Mouse (Mus musculus): ENCODE measurements around the gene Uba52. TPM values are rescaled to one million over a fixed set of nuclear protein-coding genes. Genes with fewer than 3 reads are reported as not detected.
A peak's percentile ranks its signal among the peaks of the same experiment; 100 is the strongest.

Gene Uba52
- polyA plus RNA-seq, 1 experiment from 2014 or later, result 1,091 TPM

- no peak for ATAC-seq (ENCODE audit: low read depth)
- no peak for DNase-seq (ENCODE audit: low spot score)
- Histone ChIP-seq H3K27me3 (replicated peaks; ENCODE audit: control insufficient read depth, insufficient read depth, low read length) (no peaks in the 10 kb centered on the region), H3K4me3 (ENCODE audit: low read depth, low read length) (no peak overlapping the region), H3K4me1 (ENCODE audit: control insufficient read depth, insufficient read depth, low read length) (no peaks in the 10 kb centered on the region), H3K9ac (ENCODE audit: low read depth, low read length) (no peak overlapping the region), H3K4me2 (ENCODE audit: low read depth, low read length) (no peak overlapping the region), H3K36me3 (ENCODE audit: control insufficient read depth, insufficient read depth, low read length) (0 out of 2 replicates have a peak, but pooled peaks cover 10% of the 10 kb centered on the region), H3K9me3 (ENCODE audit: control insufficient read depth, low read length) (no peaks in the 10 kb centered on the region), H3K27ac (replicated peaks; ENCODE audit: low read depth, low read length) (no peak overlapping the region)
- WGBS, result 54% methylated on average over 10 of the region's 10 CpGs
Measured at GRCm38 (mm10) chr8:70469295-70469916, 41.2 kb downstream of the Uba52 start.

- H3K27ac ChIP-seq (replicated peaks; ENCODE audit: low read depth, low read length), result no peak overlapping the region
- H3K27me3 ChIP-seq (replicated peaks; ENCODE audit: control insufficient read depth, insufficient read depth, low read length), result no peaks in the 10 kb centered on the region
- H3K36me3 ChIP-seq (ENCODE audit: control insufficient read depth, insufficient read depth, low read length), result 0 out of 2 replicates have a peak, but pooled peaks cover 10% of the 10 kb centered on the region
- no peak overlapping the region for H3K4me3 ChIP-seq (ENCODE audit: low read depth, low read length)
- no peak overlapping the region for H3K4me2 ChIP-seq (ENCODE audit: low read depth, low read length)
- H3K9me3 ChIP-seq (ENCODE audit: control insufficient read depth, low read length), result no peaks in the 10 kb centered on the region
- ATAC-seq (ENCODE audit: low read depth) (no peak), DNase-seq (ENCODE audit: low spot score) (no peak)
- 93% methylated on average over 4 of the region's 4 CpGs for WGBS
- no peaks in the 10 kb centered on the region for H3K4me1 ChIP-seq (ENCODE audit: control insufficient read depth, insufficient read depth, low read length)
- H3K9ac ChIP-seq (ENCODE audit: low read depth, low read length), result no peak overlapping the region
Measured at GRCm38 (mm10) chr8:70468733-70469132, 41.9 kb downstream of the Uba52 start.

DNA sequence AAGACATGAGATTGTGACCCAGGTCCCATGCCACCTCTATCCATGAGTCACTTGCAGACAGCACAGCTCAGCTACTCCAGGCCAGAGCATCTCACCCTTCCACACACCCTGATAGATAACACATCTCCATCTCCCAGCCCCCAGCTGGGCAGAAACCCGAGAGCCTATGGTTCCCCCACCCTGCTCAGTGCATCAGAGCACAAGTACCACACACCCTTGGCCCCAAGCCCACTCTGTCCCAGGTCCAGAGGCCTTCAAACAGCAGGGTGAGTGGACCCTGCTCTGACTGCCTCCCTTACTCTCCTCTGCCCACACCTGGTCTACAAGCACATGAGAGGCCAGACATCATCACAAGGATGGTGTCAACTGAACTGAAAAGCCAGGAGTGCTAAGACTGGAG, 42.7 kb downstream of the Uba52 start:
- H3K4me3 ChIP-seq (ENCODE audit: low read depth, low read length), result no peak overlapping the region
- WGBS, result 56% methylated on average over 1 of the region's 1 CpGs
- H3K27ac ChIP-seq (replicated peaks; ENCODE audit: low read depth, low read length), result no peak overlapping the region
- no peak overlapping the region for H3K9ac ChIP-seq (ENCODE audit: low read depth, low read length)
- no peaks in the 10 kb centered on the region for H3K4me1 ChIP-seq (ENCODE audit: control insufficient read depth, insufficient read depth, low read length)
- DNase-seq (ENCODE audit: low spot score), result no peak
- H3K9me3 ChIP-seq (ENCODE audit: control insufficient read depth, low read length), result no peaks in the 10 kb centered on the region
- no peaks in the 10 kb centered on the region for H3K27me3 ChIP-seq (replicated peaks; ENCODE audit: control insufficient read depth, insufficient read depth, low read length)
- H3K4me2 ChIP-seq (ENCODE audit: low read depth, low read length), result no peak overlapping the region
- H3K36me3 ChIP-seq (ENCODE audit: control insufficient read depth, insufficient read depth, low read length), result 0 out of 2 replicates have a peak, but pooled peaks cover 10% of the 10 kb centered on the region
- ATAC-seq (ENCODE audit: low read depth), result no peak

- peak; percentile 51 for ATAC-seq (ENCODE audit: low read depth)
- no peak overlapping the region for H3K27ac ChIP-seq (replicated peaks; ENCODE audit: low read depth, low read length)
- no peak overlapping the region for H3K4me2 ChIP-seq (ENCODE audit: low read depth, low read length)
- no peak for DNase-seq (ENCODE audit: low spot score)
- 0 out of 2 replicates have a peak, but pooled peaks cover 6% of the 10 kb centered on the region for H3K36me3 ChIP-seq (ENCODE audit: control insufficient read depth, insufficient read depth, low read length)
- H3K4me1 ChIP-seq (ENCODE audit: control insufficient read depth, insufficient read depth, low read length), result no peaks in the 10 kb centered on the region
- H3K27me3 ChIP-seq (replicated peaks; ENCODE audit: control insufficient read depth, insufficient read depth, low read length), result no peaks in the 10 kb centered on the region
- peak overlapping the region; percentile 20; the same call in 1 of the 2 replicates for H3K9ac ChIP-seq (ENCODE audit: low read depth, low read length)
- no peak overlapping the region for H3K4me3 ChIP-seq (ENCODE audit: low read depth, low read length)
- H3K9me3 ChIP-seq (ENCODE audit: control insufficient read depth, low read length), result no peaks in the 10 kb centered on the region
- WGBS, result 62% methylated on average over 5 of the region's 5 CpGs
Measured at GRCm38 (mm10) chr8:70467229-70467725, 43.3 kb downstream of the Uba52 start.

- Histone ChIP-seq H3K27ac (replicated peaks; ENCODE audit: low read depth, low read length) (no peak overlapping the region), H3K4me3 (ENCODE audit: low read depth, low read length) (no peak overlapping the region), H3K36me3 (ENCODE audit: control insufficient read depth, insufficient read depth, low read length) (0 out of 2 replicates have a peak, but pooled peaks cover 6% of the 10 kb centered on the region), H3K4me1 (ENCODE audit: control insufficient read depth, insufficient read depth, low read length) (no peaks in the 10 kb centered on the region), H3K9ac (ENCODE audit: low read depth, low read length) (peak overlapping the region; percentile 20; the same call in 1 of the 2 replicates), H3K27me3 (replicated peaks; ENCODE audit: control insufficient read depth, insufficient read depth, low read length) (no peaks in the 10 kb centered on the region), H3K9me3 (ENCODE audit: control insufficient read depth, low read length) (no peaks in the 10 kb centered on the region), H3K4me2 (ENCODE audit: low read depth, low read length) (no peak overlapping the region)
- ATAC-seq (ENCODE audit: low read depth) (no peak), DNase-seq (ENCODE audit: low spot score) (no peak)
- WGBS, result 51% methylated on average over 11 of the region's 11 CpGs
Measured at GRCm38 (mm10) chr8:70466771-70467170, 43.8 kb downstream of the Uba52 start.

DNA sequence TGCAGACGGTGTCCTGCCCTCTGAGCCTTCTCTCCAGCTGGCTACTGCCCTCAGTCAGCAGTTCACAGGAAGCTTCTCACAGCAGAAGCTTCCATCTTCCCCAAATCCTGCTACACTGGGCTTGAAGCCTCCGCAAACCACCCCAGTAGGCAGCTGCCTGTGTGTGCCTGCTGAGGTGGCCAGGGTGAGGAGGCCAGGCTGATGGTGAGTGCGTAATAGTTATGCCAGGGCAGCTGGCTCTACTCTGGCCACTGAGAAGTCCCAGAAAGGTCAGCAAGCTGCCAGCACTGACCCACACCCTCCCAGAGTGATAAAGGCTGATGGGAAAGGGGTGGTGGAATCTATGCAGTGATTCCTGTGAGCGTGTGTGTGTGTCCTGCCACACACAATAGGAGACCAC, 44.3 kb downstream of the Uba52 start:
- H3K9me3 ChIP-seq (ENCODE audit: control insufficient read depth, low read length), result no peaks in the 10 kb centered on the region
- no peaks in the 10 kb centered on the region for H3K27me3 ChIP-seq (replicated peaks; ENCODE audit: control insufficient read depth, insufficient read depth, low read length)
- DNase-seq (ENCODE audit: low spot score) (no peak), ATAC-seq (ENCODE audit: low read depth) (no peak)
- no peak overlapping the region for H3K9ac ChIP-seq (ENCODE audit: low read depth, low read length)
- 85% methylated on average over 4 of the region's 4 CpGs for WGBS
- no peak overlapping the region for H3K27ac ChIP-seq (replicated peaks; ENCODE audit: low read depth, low read length)
- H3K4me2 ChIP-seq (ENCODE audit: low read depth, low read length), result no peak overlapping the region
- 0 out of 2 replicates have a peak, but pooled peaks cover 6% of the 10 kb centered on the region for H3K36me3 ChIP-seq (ENCODE audit: control insufficient read depth, insufficient read depth, low read length)
- no peaks in the 10 kb centered on the region for H3K4me1 ChIP-seq (ENCODE audit: control insufficient read depth, insufficient read depth, low read length)
- no peak overlapping the region for H3K4me3 ChIP-seq (ENCODE audit: low read depth, low read length)

DNA sequence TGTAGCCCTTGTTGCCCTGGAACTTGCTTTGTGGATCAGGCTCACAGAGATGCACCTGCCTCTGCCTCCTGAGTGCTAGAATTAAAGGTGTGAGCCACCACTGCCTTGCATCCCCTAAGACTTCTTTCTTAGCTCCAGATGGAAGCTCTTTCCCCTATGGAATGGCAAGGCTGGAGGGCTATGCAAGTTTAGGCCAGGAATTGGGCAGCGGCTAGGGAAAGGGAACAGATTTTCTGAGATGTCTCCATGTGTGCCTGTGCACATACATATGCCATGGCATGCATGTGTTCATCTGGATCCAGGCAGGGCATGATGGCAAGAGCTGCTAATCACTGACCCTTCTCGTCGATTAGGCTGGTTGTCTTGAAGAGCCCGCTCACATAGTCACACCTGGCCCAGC, 44.9 kb downstream of the Uba52 start:
- no peaks in the 10 kb centered on the region for H3K9me3 ChIP-seq (ENCODE audit: control insufficient read depth, low read length)
- no peak overlapping the region for H3K4me3 ChIP-seq (ENCODE audit: low read depth, low read length)
- ATAC-seq (ENCODE audit: low read depth) (no peak), DNase-seq (ENCODE audit: low spot score) (no peak)
- H3K9ac ChIP-seq (ENCODE audit: low read depth, low read length), result no peak overlapping the region
- WGBS, result 96% methylated on average over 4 of the region's 4 CpGs
- 0 out of 2 replicates have a peak, but pooled peaks cover 6% of the 10 kb centered on the region for H3K36me3 ChIP-seq (ENCODE audit: control insufficient read depth, insufficient read depth, low read length)
- no peak overlapping the region for H3K27ac ChIP-seq (replicated peaks; ENCODE audit: low read depth, low read length)
- H3K4me2 ChIP-seq (ENCODE audit: low read depth, low read length), result no peak overlapping the region
- no peaks in the 10 kb centered on the region for H3K27me3 ChIP-seq (replicated peaks; ENCODE audit: control insufficient read depth, insufficient read depth, low read length)
- no peaks in the 10 kb centered on the region for H3K4me1 ChIP-seq (ENCODE audit: control insufficient read depth, insufficient read depth, low read length)

DNA sequence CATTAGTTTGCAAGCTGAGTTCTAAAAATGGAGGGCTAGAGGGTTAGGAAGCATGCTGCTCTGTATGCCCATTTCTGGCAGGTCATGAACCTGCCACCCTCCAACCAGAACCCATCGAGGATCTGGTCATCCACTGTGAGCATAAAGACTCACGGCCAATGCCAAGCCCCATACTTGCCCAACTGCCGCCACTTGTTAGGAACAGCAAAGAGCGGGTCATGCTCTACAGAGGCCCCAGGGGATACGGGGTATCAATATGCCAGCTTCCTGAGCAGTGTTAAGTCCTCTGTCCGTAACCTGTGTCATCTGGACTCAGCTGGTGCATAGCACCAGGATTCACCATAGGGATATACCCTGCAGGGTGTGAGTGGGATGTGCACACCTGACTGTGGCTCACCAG, 46.4 kb downstream of the Uba52 start:
- DNase-seq (ENCODE audit: low spot score) (no peak), ATAC-seq (ENCODE audit: low read depth) (no peak)
- H3K4me1 ChIP-seq (ENCODE audit: control insufficient read depth, insufficient read depth, low read length), result no peaks in the 10 kb centered on the region
- H3K9ac ChIP-seq (ENCODE audit: low read depth, low read length), result no peak overlapping the region
- no peak overlapping the region for H3K27ac ChIP-seq (replicated peaks; ENCODE audit: low read depth, low read length)
- 91% methylated on average over 6 of the region's 6 CpGs for WGBS
- H3K9me3 ChIP-seq (ENCODE audit: control insufficient read depth, low read length), result no peaks in the 10 kb centered on the region
- no peak overlapping the region for H3K4me2 ChIP-seq (ENCODE audit: low read depth, low read length)
- H3K4me3 ChIP-seq (ENCODE audit: low read depth, low read length), result no peak overlapping the region
- H3K36me3 ChIP-seq (ENCODE audit: control insufficient read depth, insufficient read depth, low read length), result peaks cover 5% of the 10 kb centered on the region
- no peaks in the 10 kb centered on the region for H3K27me3 ChIP-seq (replicated peaks; ENCODE audit: control insufficient read depth, insufficient read depth, low read length)

DNA sequence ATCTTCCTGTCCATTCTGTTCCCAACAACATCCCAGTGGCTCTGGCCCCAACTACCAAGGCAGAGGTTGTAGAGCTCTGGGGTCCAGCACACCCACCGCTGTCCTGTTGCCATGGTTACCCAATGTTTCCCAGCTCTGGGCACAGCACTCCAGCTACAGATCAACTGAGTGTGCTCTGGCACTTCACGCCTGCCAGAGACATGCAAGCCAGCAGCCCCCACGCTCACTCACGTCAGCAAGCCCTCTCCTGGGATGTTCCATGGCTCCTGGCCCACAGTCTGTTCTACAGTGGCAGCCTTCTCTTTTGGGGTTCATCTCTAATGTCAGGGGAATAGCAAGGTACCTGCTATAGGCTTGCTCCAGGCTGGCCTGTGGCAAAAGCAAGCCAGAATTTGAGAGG, 47.3 kb downstream of the Uba52 start:
- Histone ChIP-seq H3K36me3 (ENCODE audit: control insufficient read depth, insufficient read depth, low read length) (peaks cover 7% of the 10 kb centered on the region), H3K4me2 (ENCODE audit: low read depth, low read length) (no peak overlapping the region), H3K27ac (replicated peaks; ENCODE audit: low read depth, low read length) (no peak overlapping the region), H3K9ac (ENCODE audit: low read depth, low read length) (no peak overlapping the region), H3K4me1 (ENCODE audit: control insufficient read depth, insufficient read depth, low read length) (no peaks in the 10 kb centered on the region), H3K4me3 (ENCODE audit: low read depth, low read length) (no peak overlapping the region), H3K27me3 (replicated peaks; ENCODE audit: control insufficient read depth, insufficient read depth, low read length) (no peaks in the 10 kb centered on the region), H3K9me3 (ENCODE audit: control insufficient read depth, low read length) (no peaks in the 10 kb centered on the region)
- DNase-seq (ENCODE audit: low spot score) (no peak), ATAC-seq (ENCODE audit: low read depth) (no peak)
- 72% methylated on average over 4 of the region's 4 CpGs for WGBS
